Mouse (Mus musculus) layer of hippocampus, postnatal 10 days (tissue): ENCODE measurements at regions not wholly inside any gene's neighbourhood (a gene's known extent, or its start where the extent isn't known, plus 50 kb on each side); places are given as distances from the start of the nearest gene placed in this dataset.
A peak's percentile ranks its signal among the peaks of the same experiment; 100 is the strongest.
"Not testable (repeated sequence)": the region's sequence is repeated elsewhere in the genome, so short reads cannot be mapped to it uniquely, and the experiment has no call there.

Source experiments
- DNase-seq, 2 experiments: peaks; one replicate each; pipeline ENCODE4 v3.0.0; 2021; ENCODE audit warnings: low spot score in 2 of 2

GRCm38 (mm10) chr3:79002173-79002848, 284.0 kb downstream of the Rapgef2 start:
- DNase-seq: no peak

GRCm38 (mm10) chr3:79001754-79002153, 284.6 kb downstream of the Rapgef2 start:
- DNase-seq: no peak

- no peak for DNase-seq
These were observed 286.0 kb downstream of the Rapgef2 start for GRCm38 (mm10) chr3:79000293-79000692.

GRCm38 (mm10) chr3:78999803-79000202, 286.5 kb downstream of the Rapgef2 start:
- DNase-seq: no peak

GRCm38 (mm10) chr3:78988120-78988519, 298.2 kb downstream of the Rapgef2 start:
- no peak for DNase-seq

- DNase-seq: no peak
These were observed 299.6 kb downstream of the Rapgef2 start for GRCm38 (mm10) chr3:78986726-78987125.

- DNase-seq: no peak
These were observed 305.3 kb downstream of the Rapgef2 start for GRCm38 (mm10) chr3:78981057-78981456.

- DNase-seq: no peak
These were observed 307.5 kb downstream of the Rapgef2 start for GRCm38 (mm10) chr3:78978781-78979180.

GRCm38 (mm10) chr3:78966683-78967549, 319.4 kb downstream of the Rapgef2 start:
- peak; percentile 34 to 44 for DNase-seq

- DNase-seq: no peak
These were observed 322.0 kb downstream of the Rapgef2 start for GRCm38 (mm10) chr3:78964231-78964858.

GRCm38 (mm10) chr3:78958781-78959180, 327.5 kb downstream of the Rapgef2 start:
- DNase-seq: peak; percentile 46 to 51

GRCm38 (mm10) chr3:78955364-78955763, 331.0 kb downstream of the Rapgef2 start:
- DNase-seq: no peak

GRCm38 (mm10) chr3:78949385-78949784, 336.9 kb downstream of the Rapgef2 start:
- DNase-seq: not testable (repeated sequence)

- DNase-seq: no peak
These were observed 337.6 kb downstream of the Rapgef2 start for GRCm38 (mm10) chr3:78948700-78949099.

GRCm38 (mm10) chr3:78948171-78948570, 338.1 kb downstream of the Rapgef2 start:
- DNase-seq: peak; percentile 58 to 68

GRCm38 (mm10) chr3:78947183-78947582, 339.1 kb downstream of the Rapgef2 start:
- DNase-seq: no peak

GRCm38 (mm10) chr3:78944185-78944584, 342.1 kb downstream of the Rapgef2 start:
- no peak for DNase-seq

GRCm38 (mm10) chr3:78932975-78933374, 353.3 kb downstream of the Rapgef2 start:
- no peak for DNase-seq

GRCm38 (mm10) chr3:78919850-78920249, 366.5 kb downstream of the Rapgef2 start:
- peak in 1 of 2 experiments; percentile 16 for DNase-seq

GRCm38 (mm10) chr3:78919407-78919806, 366.9 kb downstream of the Rapgef2 start:
- DNase-seq: peak; percentile 87 to 89

GRCm38 (mm10) chr3:78908196-78908844, 378.0 kb downstream of the Rapgef2 start:
- DNase-seq: no peak
